ENCODE assay signal across 22 mouse cellular contexts in genomic region chr19:58100381-58100780, GRCm38 (mm10).
"Had no signal": no experiment of that assay in that cellular context is flagged by ENCODE, and none has a peak within 500 bp of the region (broad histone marks: within the 10 kb centered on the region; RNA-seq: fewer than 3 reads in every experiment).

No protein-coding gene starts in this region.

- H3K4me2 ChIP-seq: heart, embryonic 11.5 days; heart, embryonic 13.5 days; heart, embryonic 15.5 days; hindbrain, embryonic 13.5 days; hindbrain, embryonic 15.5 days; limb, embryonic 12.5 days; liver, embryonic 12.5 days had no signal

- H3K9me3 ChIP-seq: heart, embryonic 15.5 days; hindbrain, embryonic 13.5 days; hindbrain, embryonic 15.5 days; limb, embryonic 10.5 days; limb, embryonic 12.5 days; liver, embryonic 12.5 days had no signal

- H3K9ac ChIP-seq: heart, embryonic 13.5 days; heart, embryonic 15.5 days; hindbrain, embryonic 13.5 days; hindbrain, embryonic 15.5 days; limb, embryonic 12.5 days; liver, embryonic 12.5 days; liver, embryonic 14.5 days had no signal

- H3K36me3 ChIP-seq: heart, embryonic 15.5 days; hindbrain, embryonic 13.5 days; hindbrain, embryonic 15.5 days; limb, embryonic 10.5 days; limb, embryonic 12.5 days; liver, embryonic 12.5 days had no signal

- H3K4me3 ChIP-seq: heart, adult 2 months; heart, embryonic 13.5 days; heart, embryonic 15.5 days; hindbrain, embryonic 13.5 days; hindbrain, embryonic 15.5 days; layer of hippocampus, adult 2 months; left cerebral cortex, adult 2 months; limb, embryonic 10.5 days; limb, embryonic 12.5 days; liver, embryonic 12.5 days had no signal

- H3K27ac ChIP-seq: heart, adult 2 months; heart, embryonic 13.5 days; heart, embryonic 15.5 days; hindbrain, embryonic 13.5 days; hindbrain, embryonic 15.5 days; hindbrain, postnatal 0 days; layer of hippocampus, adult 2 months; left cerebral cortex, adult 2 months; limb, embryonic 10.5 days; limb, embryonic 12.5 days; liver, embryonic 12.5 days; liver, embryonic 14.5 days had no signal

- H3K4me1 ChIP-seq: hindbrain, embryonic 15.5 days; liver, embryonic 12.5 days had no signal

- DNase-seq: gastrocnemius, postnatal 25 days; heart, adult 2 months; heart, postnatal 36 days; kidney, adult 11 months; kidney, adult 2 months; kidney, postnatal 10 days; kidney, postnatal 25 days; kidney, postnatal 4 days; liver had no signal

- H3K27me3 ChIP-seq: heart, embryonic 13.5 days; heart, embryonic 15.5 days; hindbrain, embryonic 15.5 days; limb, embryonic 12.5 days; liver, embryonic 12.5 days had no signal

- ATAC-seq: hindbrain, postnatal 0 days; intestine, embryonic 16.5 days; liver, embryonic 12.5 days had no signal
